Mouse (Mus musculus) midbrain, embryonic 16.5 days (tissue): Measurements from ENCODE around the gene Taok2. TPM values are rescaled to one million over a fixed set of nuclear protein-coding genes. Genes with fewer than 3 reads are reported as not detected.

Experiments
- ATAC-seq: fragments of 200-750 bp; cut with Nextera tagmentation; 2 replicates; pipeline ENCODE4 v1.8.0; 2017; ENCODE audit warnings: moderate TSS enrichment
- H3K27ac ChIP-seq: fragments of 300-500 bp; sonication (generic); 2 replicates; pipeline ENCODE4 v1.5.1; 2014; ENCODE audit warnings: mild to moderate bottlenecking, low read length, mixed read lengths
- H3K27me3 ChIP-seq: fragments of 300-500 bp; sonication (generic); 2 replicates; pipeline ENCODE4 v1.6.1; 2014; ENCODE audit warnings: low read depth, low read length, mixed read lengths; ENCODE audit not compliant: control insufficient read depth, insufficient read depth
- H3K36me3 ChIP-seq: fragments of 300-500 bp; sonication (generic); 2 replicates; pipeline ENCODE4 v1.6.1; 2014; ENCODE audit warnings: mild to moderate bottlenecking, low read length, moderate library complexity, mixed read lengths; ENCODE audit not compliant: control insufficient read depth, insufficient read depth
- H3K4me1 ChIP-seq: fragments of 300-500 bp; sonication (generic); 2 replicates; pipeline ENCODE4 v1.6.1; 2014; ENCODE audit warnings: mild to moderate bottlenecking, low read length, mixed read lengths; ENCODE audit not compliant: control insufficient read depth, insufficient read depth
- H3K4me2 ChIP-seq: fragments of 300-500 bp; sonication (generic); 2 replicates; pipeline ENCODE4 v1.6.1; 2014; ENCODE audit warnings: mild to moderate bottlenecking, low read length, mixed read lengths
- H3K4me3 ChIP-seq: fragments of 300-500 bp; sonication (generic); 2 replicates; pipeline ENCODE4 v1.5.1; 2014; ENCODE audit warnings: low read depth, mild to moderate bottlenecking, low read length, moderate library complexity, mixed read lengths
- H3K9ac ChIP-seq: fragments of 300-500 bp; sonication (generic); 2 replicates; pipeline ENCODE4 v1.6.1; 2014; ENCODE audit warnings: low read depth, low read length, mixed read lengths
- H3K9me3 ChIP-seq: fragments of 300-500 bp; sonication (generic); replicated peaks from 2 replicates; pipeline ENCODE4 v1.6.1; 2014; ENCODE audit warnings: mild to moderate bottlenecking, low read length, mixed read lengths; ENCODE audit not compliant: control insufficient read depth, poor library complexity, severe bottlenecking
- WGBS: fragments of 180-500 bp; shearing (Covaris S2); extraction: QIAGEN DNeasy Blood & Tissue Kit; methylation state at CpG from one replicate; pipeline ENCODE4 v1.1.7; 2014; 5-methylcytosine and 5-hydroxymethylcytosine counted together
- polyA plus RNA-seq: library from polyadenylated mRNA; unstranded; fragments of >200 nt; fragmentation: Nextera tagmentation; extraction: Ambion mirVana; gene quantifications from 2 replicates; pipeline ENCODE4 v1.2.1, GENCODE M21; 2015

The Taok2 gene
- polyA plus RNA-seq, 1 experiment from 2014 or later: 64.8 TPM

GRCm38 (mm10) chr7:126862147-126862784 lies 22.2 kb downstream of the Taok2 start, which contains the start of gene Ino80e:
TSS of gene Ino80e (minus strand) at chr7:126862377.
- H3K36me3 ChIP-seq: peaks cover 25% of the 10 kb centered on the region
- peak within 1 kb of the TSS; percentile 80 for H3K27ac ChIP-seq
- peak within 1 kb of the TSS; percentile 93 for H3K4me2 ChIP-seq
- ATAC-seq: peak; percentile 75
- peak within 1 kb of the TSS; percentile 64 for H3K9ac ChIP-seq
- no peaks in the 10 kb centered on the region for H3K27me3 ChIP-seq
- WGBS: under 1% methylated on average over 41 of the region's 41 CpGs
- H3K9me3 ChIP-seq: no peaks in the 10 kb centered on the region
- H3K4me3 ChIP-seq: peak within 1 kb of the TSS; percentile 67
- peaks cover 21% of the 10 kb centered on the region for H3K4me1 ChIP-seq

GRCm38 (mm10) chr7:126861429-126862130 lies 22.9 kb downstream of the Taok2 start, which contains the start of gene Hirip3:
TSS of gene Hirip3 (plus strand) at chr7:126861972.
- Histone ChIP-seq H3K36me3 (peaks cover 22% of the 10 kb centered on the region), H3K27me3 (no peaks in the 10 kb centered on the region), H3K9ac (peak within 1 kb of the TSS; percentile 64), H3K4me1 (peaks cover 21% of the 10 kb centered on the region), H3K27ac (peak within 1 kb of the TSS; percentile 80), H3K4me2 (peak within 1 kb of the TSS; percentile 93), H3K9me3 (no peaks in the 10 kb centered on the region), H3K4me3 (peak within 1 kb of the TSS; percentile 67)
- ATAC-seq: peak; percentile 91
- 3% methylated on average over 42 of the region's 42 CpGs for WGBS

GRCm38 (mm10) chr7:126860987-126861386 lies 23.5 kb downstream of the Taok2 start:
- Histone ChIP-seq H3K9ac (peak overlapping the region; percentile 64), H3K27me3 (no peaks in the 10 kb centered on the region), H3K9me3 (no peaks in the 10 kb centered on the region), H3K4me2 (peak overlapping the region; percentile 93), H3K36me3 (peaks cover 18% of the 10 kb centered on the region), H3K4me3 (peak overlapping the region; percentile 67), H3K4me1 (peaks cover 21% of the 10 kb centered on the region), H3K27ac (no peak overlapping the region)
- peak; percentile 8; the same call in 1 of the 2 replicates for ATAC-seq
- WGBS: 86% methylated on average over 5 of the region's 5 CpGs

GRCm38 (mm10) chr7:126856741-126857420 lies 27.6 kb downstream of the Taok2 start:
- no peak overlapping the region for H3K27ac ChIP-seq
- no peak overlapping the region for H3K4me3 ChIP-seq
- no peaks in the 10 kb centered on the region for H3K27me3 ChIP-seq
- WGBS: 74% methylated on average over 9 of the region's 9 CpGs
- no peak overlapping the region for H3K4me2 ChIP-seq
- peaks cover 12% of the 10 kb centered on the region for H3K36me3 ChIP-seq
- peaks cover 8% of the 10 kb centered on the region for H3K4me1 ChIP-seq
- H3K9ac ChIP-seq: no peak overlapping the region
- ATAC-seq: no peak
- no peaks in the 10 kb centered on the region for H3K9me3 ChIP-seq

- H3K27ac ChIP-seq: no peak overlapping the region
- H3K36me3 ChIP-seq: peaks cover 12% of the 10 kb centered on the region
- no peaks in the 10 kb centered on the region for H3K9me3 ChIP-seq
- H3K27me3 ChIP-seq: no peaks in the 10 kb centered on the region
- ATAC-seq: no peak
- H3K4me3 ChIP-seq: no peak overlapping the region
- 81% methylated on average over 3 of the region's 3 CpGs for WGBS
- H3K9ac ChIP-seq: no peak overlapping the region
- no peak overlapping the region for H3K4me2 ChIP-seq
- H3K4me1 ChIP-seq: peaks cover 1% of the 10 kb centered on the region
These were observed 28.9 kb downstream of the Taok2 start for GRCm38 (mm10) chr7:126855641-126856040.

- 86% methylated on average over 5 of the region's 5 CpGs for WGBS
- H3K27me3 ChIP-seq: peaks cover 5% of the 10 kb centered on the region; the same call in 1 of the 2 replicates
- H3K9me3 ChIP-seq: no peaks in the 10 kb centered on the region
- H3K4me2 ChIP-seq: no peak overlapping the region
- no peak for ATAC-seq
- H3K36me3 ChIP-seq: peaks cover 12% of the 10 kb centered on the region
- H3K27ac ChIP-seq: no peak overlapping the region
- H3K4me3 ChIP-seq: no peak overlapping the region
- H3K4me1 ChIP-seq: peaks cover 10% of the 10 kb centered on the region
- no peak overlapping the region for H3K9ac ChIP-seq
These were observed 31.0 kb downstream of the Taok2 start for GRCm38 (mm10) chr7:126853454-126853853.

- 39% methylated on average over 12 of the region's 12 CpGs for WGBS
- no peak overlapping the region for H3K4me3 ChIP-seq
- no peak overlapping the region for H3K4me2 ChIP-seq
- peaks cover 16% of the 10 kb centered on the region for H3K4me1 ChIP-seq
- H3K27me3 ChIP-seq: peaks cover 5% of the 10 kb centered on the region; the same call in 1 of the 2 replicates
- ATAC-seq: no peak
- no peaks in the 10 kb centered on the region for H3K9me3 ChIP-seq
- H3K9ac ChIP-seq: no peak overlapping the region
- no peak overlapping the region for H3K27ac ChIP-seq
- peaks cover 5% of the 10 kb centered on the region for H3K36me3 ChIP-seq
These were observed 33.3 kb downstream of the Taok2 start for GRCm38 (mm10) chr7:126851192-126851591.

GRCm38 (mm10) chr7:126850161-126850560 lies 34.3 kb downstream of the Taok2 start:
- Histone ChIP-seq H3K27me3 (peaks cover 5% of the 10 kb centered on the region; the same call in 1 of the 2 replicates), H3K4me2 (no peak overlapping the region), H3K4me3 (no peak overlapping the region), H3K27ac (no peak overlapping the region), H3K4me1 (peaks cover 16% of the 10 kb centered on the region), H3K9me3 (no peaks in the 10 kb centered on the region), H3K9ac (no peak overlapping the region), H3K36me3 (peaks cover 5% of the 10 kb centered on the region)
- 93% methylated on average over 6 of the region's 6 CpGs for WGBS
- ATAC-seq: no peak
